7 mouse cellular contexts compared by ENCODE assay signal in genomic region chr6:135295082-135295861, GRCm38 (mm10). TPM values are rescaled to one million over a fixed set of nuclear protein-coding genes. Genes with fewer than 3 reads are reported as not detected.
DNase-seq lines count a peak whose midpoint lies in the region; ATAC-seq and TF ChIP-seq lines count a peak whose summit lies in the region.

No protein-coding gene starts in this region.

- H3K4me3 ChIP-seq in gastrocnemius, adult 2 months, result peak overlapping the region; percentile 1
- H3K4me3 ChIP-seq in limb, embryonic 14.5 days (replicated peaks; ENCODE audit: low read length), result no peak overlapping the region
- no peak overlapping the region for H3K4me3 ChIP-seq in midbrain, embryonic 14.5 days (replicated peaks; ENCODE audit: low read depth, low read length)

- no peaks in the 10 kb centered on the region for H3K9me3 ChIP-seq in limb, embryonic 14.5 days (ENCODE audit: control insufficient read depth, low read length)
- H3K9me3 ChIP-seq in midbrain, embryonic 14.5 days (ENCODE audit: control insufficient read depth, low read length), result no peaks in the 10 kb centered on the region

- peak overlapping the region; percentile 72 for H3K27ac ChIP-seq in gastrocnemius, adult 2 months
- H3K27ac ChIP-seq in limb, embryonic 14.5 days (replicated peaks; ENCODE audit: low read depth, low read length), result no peak overlapping the region
- H3K27ac ChIP-seq in midbrain, embryonic 14.5 days (replicated peaks; ENCODE audit: low read depth, low read length), result no peak overlapping the region

- no peak overlapping the region for H3K9ac ChIP-seq in limb, embryonic 14.5 days (ENCODE audit: low read depth, low read length, severe bottlenecking)
- H3K9ac ChIP-seq in midbrain, embryonic 14.5 days (replicated peaks; ENCODE audit: low read length), result no peak overlapping the region

- no peaks in the 10 kb centered on the region for H3K36me3 ChIP-seq in limb, embryonic 14.5 days (ENCODE audit: control insufficient read depth, insufficient read depth, low read length)
- no peaks in the 10 kb centered on the region for H3K36me3 ChIP-seq in midbrain, embryonic 14.5 days (ENCODE audit: control insufficient read depth, insufficient read depth, low read length)

- 56% methylated on average over 11 of the region's 11 CpGs for WGBS in limb, embryonic 14.5 days
- WGBS in midbrain, embryonic 14.5 days, result 80% methylated on average over 11 of the region's 11 CpGs

- TF ChIP-seq CTCF in gastrocnemius, adult 2 months (IDR thresholded peaks at IDR 0.05), result 0 out of 2 replicates have a peak, but pooled peaks have one; percentile 6

- no peak; the same call in 1 of the 2 replicates for ATAC-seq in limb, embryonic 14.5 days (ENCODE audit: low FRiP score, low read depth)
- no peak for ATAC-seq in megakaryocyte-erythroid progenitor cell, adult 5-6 weeks (replicated peaks; ENCODE audit: low FRiP score, low TSS enrichment, poor library complexity, severe bottlenecking)
- no peak for ATAC-seq in midbrain, embryonic 14.5 days (ENCODE audit: low FRiP score, low TSS enrichment)

- H3K4me2 ChIP-seq in limb, embryonic 14.5 days (replicated peaks; ENCODE audit: low read depth, low read length, severe bottlenecking), result no peak overlapping the region
- H3K4me2 ChIP-seq in midbrain, embryonic 14.5 days (ENCODE audit: low read length), result no peak overlapping the region

- no peaks in the 10 kb centered on the region for H3K27me3 ChIP-seq in limb, embryonic 14.5 days (ENCODE audit: control insufficient read depth, insufficient read depth, low read length)
- H3K27me3 ChIP-seq in midbrain, embryonic 14.5 days (ENCODE audit: control insufficient read depth, insufficient read depth, low read length), result no peaks in the 10 kb centered on the region

- peaks cover 18% of the 10 kb centered on the region for H3K4me1 ChIP-seq in limb, embryonic 14.5 days (ENCODE audit: control insufficient read depth, insufficient read depth, low read length)
- no peaks in the 10 kb centered on the region for H3K4me1 ChIP-seq in midbrain, embryonic 14.5 days (ENCODE audit: control insufficient read depth, insufficient read depth, low read length)

- intact Hi-C loops in gastrocnemius, adult 2 months (cut with DNase I), result no loop called here

- TF ChIP-seq POLR2A in limb, embryonic 14.5 days (IDR thresholded peaks at IDR 0.05; ENCODE audit: borderline replicate concordance, extremely low read depth, insufficient read depth, insufficient read length), result no peak

- DNase-seq in right cerebral cortex, postnatal 4 days, result peak; percentile 17
- DNase-seq in right cerebral cortex, postnatal 25 days, result no peak
- peak; percentile 67 for DNase-seq in gastrocnemius, adult 2 months
- peak; percentile 50 for DNase-seq in limb, embryonic 14.5 days (ENCODE audit: low spot score)
- DNase-seq in thymus, postnatal 14 days, result no peak
- DNase-seq in midbrain, embryonic 14.5 days, result no peak

RNA-seq across cellular contexts. Expression of gene Pbp2, which starts 14.9 kb away (rescaled TPM):
- under 1 TPM in 1 of 2 experiments, not detected in 1; 0.17 TPM for total RNA-seq in gastrocnemius, adult 2 months (2021)
- polyA plus RNA-seq in limb, embryonic 14.5 days (2012; rRNA removed), result 0.34 and 0.46 TPM in 2 replicates
- polyA plus RNA-seq in limb, embryonic 14.5 days (2014; fragmentation: Nextera tagmentation; extraction: Ambion mirVana), result 0.29 and 0.46 TPM in 2 replicates
- not detected in 2 replicates for total RNA-seq in megakaryocyte-erythroid progenitor cell, adult 5-6 weeks (2014; fragmentation: Nextera tagmentation)
- total RNA-seq in megakaryocyte-erythroid progenitor cell, adult 5-6 weeks (2017), result not detected in 2 replicates
- not detected in 2 replicates for polyA plus RNA-seq in midbrain, embryonic 14.5 days (2014; fragmentation: Nextera tagmentation; extraction: Ambion mirVana)

RNA-seq across cellular contexts. Expression of gene Gsg1, which starts 41.1 kb away (rescaled TPM):
- total RNA-seq in gastrocnemius, adult 2 months (2021), result not detected
- 1.4 and 1.6 TPM in 2 replicates for polyA plus RNA-seq in limb, embryonic 14.5 days (2012; rRNA removed)
- 1.1 and 2.2 TPM in 2 replicates for polyA plus RNA-seq in limb, embryonic 14.5 days (2014; fragmentation: Nextera tagmentation; extraction: Ambion mirVana)
- total RNA-seq in megakaryocyte-erythroid progenitor cell, adult 5-6 weeks (2014; fragmentation: Nextera tagmentation), result not detected in 2 replicates
- total RNA-seq in megakaryocyte-erythroid progenitor cell, adult 5-6 weeks (2017), result not detected in 2 replicates
- polyA plus RNA-seq in midbrain, embryonic 14.5 days (2014; fragmentation: Nextera tagmentation; extraction: Ambion mirVana), result 0.18 and 0.22 TPM in 2 replicates

Comparison
In these comparisons a context has a peak if more than half of its experiments do, and no peak if none do; other contexts are left out.
1. DNase-seq: peak in right cerebral cortex, postnatal 4 days (single experiment), gastrocnemius, adult 2 months (single experiment) and limb, embryonic 14.5 days (single experiment); none in right cerebral cortex, postnatal 25 days (single experiment), thymus, postnatal 14 days (single experiment) and midbrain, embryonic 14.5 days (single experiment).